Mouse (Mus musculus) R1 (cell line): ENCODE measurements around the gene Zfp94.

Experiments used
- DNase-seq: peaks from one replicate; pipeline ENCODE4 v3.0.0-alpha.2; 2018; ENCODE audit warnings: low read depth, low spot score

Zfp94 gene

DNA sequence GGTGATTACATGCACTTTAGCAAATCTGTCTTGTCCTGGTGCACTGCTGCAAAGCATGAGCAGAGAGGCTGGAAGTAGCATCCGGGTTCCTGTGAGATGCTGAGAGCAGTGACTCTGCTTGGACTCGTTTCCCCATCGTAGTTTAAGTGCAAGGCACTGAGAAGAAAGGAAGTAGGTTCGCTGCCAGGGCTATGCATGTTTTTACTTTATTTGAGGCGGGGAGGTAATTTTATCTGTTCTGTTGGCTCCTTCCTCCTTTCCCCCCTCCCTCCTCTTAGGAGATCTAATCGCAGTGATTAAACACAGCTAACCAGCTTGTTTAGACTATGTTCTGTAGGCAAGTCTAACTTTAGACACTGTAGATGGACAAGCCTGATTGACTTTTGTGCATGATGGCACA is 2.5 kb upstream of the Zfp94 start:
- DNase-seq, result no peak

DNA sequence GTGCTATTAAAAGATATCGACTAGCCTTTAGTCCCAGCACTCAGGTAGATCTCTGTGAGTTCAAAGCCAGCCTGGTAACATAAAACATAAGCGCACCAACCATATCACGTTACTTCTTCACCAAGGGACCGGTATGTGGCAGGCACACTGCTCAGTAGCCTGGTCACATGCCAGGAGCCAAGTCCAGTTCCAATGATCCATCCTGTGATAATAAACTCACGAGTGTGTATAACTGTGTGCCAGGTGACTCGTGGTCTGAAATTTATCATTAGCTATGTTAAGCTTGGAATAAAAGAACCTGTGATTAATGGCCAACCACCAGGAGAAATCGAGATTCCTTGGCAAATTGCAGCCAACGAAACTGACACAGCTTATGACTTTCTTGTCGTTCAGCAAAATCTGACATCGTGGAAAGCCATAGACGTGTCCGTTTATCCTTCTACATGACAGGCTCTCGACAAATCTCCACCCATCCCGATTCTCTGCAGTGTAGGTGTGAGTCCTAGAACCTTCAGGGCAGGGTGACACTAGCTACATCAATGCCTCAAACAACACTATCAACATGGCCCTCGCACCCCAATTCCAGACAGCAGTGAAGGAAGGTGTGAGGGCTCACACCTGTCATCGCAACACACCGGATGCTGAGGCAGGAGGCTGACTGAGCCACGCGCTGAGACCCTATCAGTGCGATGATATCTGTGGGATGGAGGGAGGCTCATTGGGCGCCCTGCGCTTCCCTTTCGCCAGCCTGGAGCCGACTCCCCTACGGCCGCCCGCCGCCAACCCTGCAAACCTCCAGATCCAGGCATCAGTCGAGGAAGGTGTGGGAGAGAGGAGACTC is 520 bp downstream of the Zfp94 start:
- no peak for DNase-seq

GRCm38 (mm10) chr7:24300771-24301282 is 15.6 kb downstream of the Zfp94 start, which contains the start of gene Zfp61:
TSS of gene Zfp61 (minus strand) at chr7:24301232.
- DNase-seq, result no peak

GRCm38 (mm10) chr7:24299823-24300481 is 16.5 kb downstream of the Zfp94 start:
- DNase-seq, result no peak

GRCm38 (mm10) chr7:24298973-24299708 is 17.3 kb downstream of the Zfp94 start:
- DNase-seq, result peak; percentile 95

DNA sequence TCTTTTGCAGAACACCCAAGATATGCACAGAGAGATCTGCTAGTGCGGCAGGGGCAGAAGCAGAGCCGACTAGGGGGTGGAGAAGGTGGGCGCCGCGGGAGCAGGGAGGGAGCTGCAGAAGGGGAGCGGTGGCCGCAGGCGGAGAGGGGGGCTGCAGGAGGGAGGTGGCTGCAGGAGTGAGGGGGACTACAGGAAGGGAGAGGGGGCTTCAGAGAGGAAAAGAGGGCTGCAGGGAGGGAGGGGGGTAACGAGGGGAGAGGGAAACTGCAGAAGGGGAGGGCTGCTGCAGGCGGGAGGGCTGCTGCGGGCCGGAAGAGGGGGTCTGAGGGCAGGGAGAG is 17.9 kb downstream of the Zfp94 start:
- DNase-seq, result no peak

- no peak for DNase-seq
Observed at GRCm38 (mm10) chr7:24297361-24298095, 18.9 kb downstream of the Zfp94 start.

DNA sequence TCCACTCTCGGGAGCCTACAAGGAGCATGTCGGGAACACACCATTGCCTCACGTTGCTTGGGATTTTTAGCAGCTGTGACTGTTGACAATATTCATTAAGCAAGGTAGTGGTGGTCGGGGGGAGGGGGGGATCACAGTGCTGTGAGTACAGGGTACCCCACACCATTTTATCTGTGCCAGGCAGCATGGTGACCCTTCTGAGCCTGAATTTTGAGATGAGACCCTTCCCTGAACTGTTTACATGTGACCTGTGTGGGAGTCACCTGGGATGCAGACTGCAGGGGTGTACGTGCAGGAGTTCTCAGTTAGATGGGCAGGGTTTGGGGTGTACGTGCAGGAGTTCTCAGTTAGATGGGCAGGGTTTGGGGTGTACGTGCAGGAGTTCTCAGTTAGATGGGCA is 20.1 kb downstream of the Zfp94 start:
- no peak for DNase-seq

DNA sequence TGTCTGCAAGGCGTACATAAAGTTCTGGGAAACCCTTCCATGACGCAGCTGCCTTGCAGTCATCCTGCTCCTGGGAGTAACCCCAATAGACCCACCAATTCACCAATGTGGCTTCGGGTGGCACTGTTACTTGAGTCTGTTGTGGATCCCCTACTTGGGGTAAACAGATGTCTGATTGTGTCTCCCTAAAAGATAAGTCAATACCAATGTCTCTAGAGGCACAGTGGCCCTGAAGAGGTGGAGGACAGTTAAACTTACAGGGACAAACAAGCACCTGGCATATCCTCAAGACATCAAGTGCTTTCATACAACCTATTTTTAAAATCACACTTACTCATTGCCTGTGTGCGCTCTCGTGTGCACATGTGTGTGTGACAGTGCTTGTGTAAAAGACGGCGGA is 21.1 kb downstream of the Zfp94 start:
- no peak for DNase-seq

GRCm38 (mm10) chr7:24294763-24295162 is 21.7 kb downstream of the Zfp94 start:
- DNase-seq, result no peak

GRCm38 (mm10) chr7:24293061-24293851 is 23.2 kb downstream of the Zfp94 start:
- DNase-seq, result no peak

- peak; percentile 59 for DNase-seq
Observed at GRCm38 (mm10) chr7:24291387-24292090, 24.9 kb downstream of the Zfp94 start.

DNA sequence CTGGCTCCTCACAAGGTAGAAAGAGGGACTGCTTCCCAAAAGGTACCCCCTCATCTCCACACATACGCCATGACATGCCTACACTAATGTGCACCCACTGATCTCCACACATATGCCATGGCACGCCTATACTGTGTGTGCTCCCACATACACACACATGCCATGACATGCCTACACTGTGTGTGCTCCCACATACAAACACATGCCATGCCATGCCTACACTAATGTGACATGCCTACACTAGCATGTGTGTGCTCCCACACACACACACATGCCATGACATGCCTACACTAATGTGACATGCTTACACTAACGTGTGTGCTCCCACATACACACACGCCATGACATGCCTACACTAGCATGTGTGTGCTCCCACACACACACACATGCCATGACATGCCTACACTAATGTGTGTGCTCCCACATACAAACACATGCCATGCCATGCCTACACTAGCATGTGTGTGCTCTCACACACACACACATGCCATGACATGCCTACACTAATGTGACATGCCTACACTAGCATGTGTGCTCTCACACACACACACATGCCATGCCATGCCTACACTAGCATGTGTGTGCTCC is 26.3 kb downstream of the Zfp94 start:
- no peak for DNase-seq

DNA sequence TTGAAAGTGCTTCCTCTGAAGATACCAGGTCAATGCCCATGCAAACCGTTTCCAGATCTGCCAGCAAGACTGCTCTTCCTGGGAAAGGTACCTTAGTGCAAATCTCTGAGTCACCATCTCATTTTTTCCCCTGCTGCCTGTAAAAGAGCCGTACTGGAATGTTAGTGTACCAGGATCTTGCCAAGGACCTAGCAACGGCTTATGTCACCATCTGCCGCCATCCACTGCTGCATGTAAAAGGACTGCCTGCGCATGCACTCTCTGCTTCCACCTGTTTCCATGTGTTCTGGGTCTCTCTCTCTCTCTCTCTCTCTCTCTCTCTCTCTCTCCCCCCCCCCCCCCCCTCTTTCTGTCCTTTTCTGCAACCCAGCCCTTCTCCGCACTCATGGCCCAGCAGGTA is 28.0 kb downstream of the Zfp94 start:
- DNase-seq, result no peak

DNA sequence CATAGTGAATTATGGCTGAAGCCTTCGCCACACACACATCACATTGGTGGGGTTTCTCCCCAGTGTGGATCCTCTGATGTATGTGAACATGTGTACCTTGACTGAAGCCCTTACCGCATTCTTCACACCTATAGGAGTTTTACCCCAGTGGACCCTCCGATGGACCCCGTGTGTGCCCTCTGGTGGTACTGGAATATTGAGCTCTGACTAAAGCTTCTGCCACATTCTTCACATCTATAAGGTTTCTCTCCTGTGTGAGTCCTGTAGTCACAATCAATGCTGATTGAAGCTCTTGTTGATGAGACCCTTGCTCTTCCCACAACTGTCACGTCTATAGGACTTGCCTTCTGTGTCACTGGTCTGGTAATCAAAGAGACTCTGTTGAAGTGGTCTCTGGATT is 28.8 kb downstream of the Zfp94 start:
- peak; percentile 67 for DNase-seq

DNA sequence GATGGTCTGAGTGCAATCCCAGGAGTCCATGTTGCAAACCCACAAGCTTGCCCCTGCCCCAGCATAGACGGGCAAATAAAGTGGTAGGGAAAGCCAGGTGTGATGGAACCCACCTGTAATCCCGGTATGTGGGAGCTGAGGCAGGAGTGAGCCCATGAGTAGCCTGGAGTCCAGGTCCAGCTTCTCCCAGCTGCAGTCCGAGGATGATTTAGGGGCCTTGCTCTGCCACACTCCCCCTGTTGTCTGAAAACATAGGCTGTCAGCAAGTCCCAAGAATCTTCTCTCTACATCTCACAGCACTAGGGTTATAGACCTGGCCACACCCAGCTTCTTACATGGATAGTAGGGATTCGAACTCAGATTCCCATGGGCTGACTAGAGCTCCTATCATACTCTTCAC is 29.6 kb downstream of the Zfp94 start:
- DNase-seq, result no peak

DNA sequence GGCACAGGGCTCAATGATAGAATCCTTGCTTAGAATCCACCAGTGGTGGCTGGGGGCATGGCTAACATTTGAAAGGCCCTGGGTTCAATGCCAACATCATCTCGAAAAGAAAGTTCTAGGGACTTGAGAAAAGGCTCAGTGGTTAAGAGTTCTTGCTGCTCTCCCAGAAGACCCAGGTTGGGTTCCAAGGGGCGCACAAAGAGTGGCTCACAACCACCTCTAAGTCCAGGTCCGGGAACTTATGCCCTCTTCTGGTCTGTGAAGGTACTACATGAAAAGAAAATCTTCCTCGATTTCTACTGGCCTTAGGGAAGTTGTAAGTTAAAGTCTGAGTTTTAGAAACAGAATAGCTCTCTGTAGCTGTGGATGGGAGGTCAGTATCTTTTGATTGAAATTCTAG is 30.4 kb downstream of the Zfp94 start:
- DNase-seq, result peak; percentile 43

DNA sequence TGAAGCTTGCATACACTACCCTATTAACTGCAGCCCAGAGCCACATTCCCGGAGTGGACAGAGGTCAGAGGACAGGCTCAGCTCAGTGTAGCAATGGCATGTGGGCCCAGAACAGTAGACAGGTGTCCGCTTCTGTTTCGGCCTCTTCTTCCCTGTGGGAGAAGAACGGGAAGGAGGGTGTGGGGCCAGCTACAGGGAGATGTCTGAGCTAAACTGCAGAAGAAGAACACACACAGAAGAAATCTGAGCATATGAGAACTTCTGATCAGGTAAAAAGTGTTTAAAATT is 35.7 kb downstream of the Zfp94 start:
- no peak for DNase-seq

DNA sequence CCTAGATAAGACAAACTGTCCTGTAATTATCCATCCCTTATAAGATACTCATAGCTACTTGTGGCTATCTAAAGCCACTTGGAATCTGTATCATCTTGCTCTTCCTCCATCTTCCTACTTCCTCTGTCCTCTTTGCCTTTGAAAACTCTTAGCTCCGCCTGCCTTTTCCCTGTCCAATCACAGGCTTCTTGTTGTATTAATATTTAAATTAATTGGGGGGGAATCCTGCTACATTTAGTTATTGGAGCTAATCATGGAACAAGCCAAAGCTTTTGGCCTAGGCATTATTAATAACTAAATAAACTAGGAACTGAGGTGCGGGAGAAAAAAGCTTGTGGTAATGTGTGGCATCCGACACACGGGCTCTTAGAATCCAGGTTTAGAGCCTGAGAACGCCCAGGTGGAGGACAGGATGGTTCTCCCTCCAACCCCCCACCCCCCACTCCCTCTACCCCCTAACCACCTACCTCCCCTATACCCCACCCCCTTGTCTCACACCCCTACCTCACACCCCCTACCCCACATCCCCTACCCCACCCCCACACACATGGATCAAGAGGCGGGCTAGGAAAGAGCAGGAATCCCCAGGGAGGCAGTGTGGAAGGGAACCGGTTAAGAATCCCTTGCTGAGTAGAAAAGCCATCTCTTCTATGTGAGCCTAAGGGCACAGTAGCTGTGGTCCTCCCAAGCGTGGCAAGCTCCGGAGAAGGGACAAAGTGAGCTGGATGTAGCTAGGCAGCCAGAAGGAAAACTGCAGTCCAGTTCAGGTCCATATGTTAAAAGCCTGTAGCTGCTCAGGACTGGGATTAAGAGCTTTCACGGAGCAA is 36.2 kb downstream of the Zfp94 start:
- peak; percentile 82 for DNase-seq
